Mouse (Mus musculus) heart, postnatal 0 days (tissue): Measurements from ENCODE around the gene Sez6.

Experiments used
- CTCF ChIP-seq: IDR thresholded peaks from 2 replicates; pipeline ENCODE4 v1.5.1; 2016; ENCODE audit warnings: antibody characterized with exemption, control low read depth, low read depth
- EP300 ChIP-seq: IDR thresholded peaks from 2 replicates; pipeline ENCODE4 v1.6.1; 2016; ENCODE audit warnings: antibody characterized with exemption, low read depth

DNA sequence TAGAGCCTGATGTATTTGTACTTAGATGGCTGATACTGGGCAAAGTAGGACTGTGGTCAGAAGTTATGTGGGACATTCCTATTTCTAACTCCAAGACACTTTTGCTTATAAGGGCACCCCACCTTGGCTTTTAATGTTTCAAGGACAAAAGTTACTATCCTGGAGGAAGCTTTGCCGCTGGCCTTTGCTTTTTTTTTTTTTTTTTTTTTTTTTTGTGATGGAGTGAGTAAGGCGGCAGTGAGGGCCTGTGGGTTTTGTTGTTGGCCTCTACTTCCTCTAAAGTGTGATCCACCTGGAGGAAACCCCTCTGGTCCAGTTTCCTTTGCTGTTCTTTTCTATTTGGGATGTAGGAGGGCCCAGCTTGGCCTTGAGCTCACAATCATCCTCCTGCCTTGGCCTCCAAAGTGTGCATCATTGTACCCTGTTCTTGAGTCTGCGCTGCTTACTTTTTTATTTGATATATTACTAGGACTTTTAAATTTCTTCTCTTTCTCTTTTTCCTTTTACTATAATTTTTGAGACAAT, 55.0 kb downstream of the Sez6 start:
- TF ChIP-seq CTCF (no peak), EP300 (no peak)
